Mouse (Mus musculus) olfactory bulb, adult 2 months (tissue): Measurements from ENCODE around the gene Exosc8. TPM values are rescaled to one million over a fixed set of nuclear protein-coding genes. Genes with fewer than 3 reads are reported as not detected.

Source experiments
- H3K27ac ChIP-seq: fragments of 200-500 bp; 2 replicates; pipeline ENCODE4 v1.5.1; 2012; ENCODE audit warnings: low read depth, low read length; ENCODE audit not compliant: insufficient read depth
- H3K4me1 ChIP-seq: fragments of 200-500 bp; 2 replicates; pipeline ENCODE4 v1.6.1; 2012; ENCODE audit warnings: low read length; ENCODE audit not compliant: control insufficient read depth, insufficient read depth
- H3K4me3 ChIP-seq: fragments of 200-500 bp; 2 replicates; pipeline ENCODE4 v1.5.1; 2012; ENCODE audit warnings: mild to moderate bottlenecking, low read depth, low read length, moderate library complexity; ENCODE audit not compliant: insufficient read depth
- CTCF ChIP-seq: fragments of 200-500 bp; IDR thresholded peaks from 2 replicates; pipeline ENCODE4 v1.5.1; 2012; ENCODE audit warnings: low read depth, mild to moderate bottlenecking, low read length, moderate library complexity; ENCODE audit not compliant: insufficient read depth
- POLR2A ChIP-seq: fragments of 200-500 bp; IDR thresholded peaks from 2 replicates; pipeline ENCODE4 v1.6.1; 2012; ENCODE audit warnings: mild to moderate bottlenecking, low read depth, low read length, moderate library complexity; ENCODE audit not compliant: insufficient read depth
- WGBS: fragments of 180-500 bp; shearing (Covaris S2); methylation state at CpG from one replicate; pipeline ENCODE4 v1.1.7; 2018; 5-methylcytosine and 5-hydroxymethylcytosine counted together
- polyA plus RNA-seq: library from polyadenylated mRNA; stranded (reverse); fragments of >200 nt; gene quantifications from 2 replicates; pipeline ENCODE4 v1.2.4, GENCODE M21; 2012; ENCODE audit warnings: low replicate concordance; ENCODE audit not compliant: missing spikeins, insufficient read depth, insufficient read length

Exosc8 gene
- polyA plus RNA-seq, 1 experiment, result not detected

DNA sequence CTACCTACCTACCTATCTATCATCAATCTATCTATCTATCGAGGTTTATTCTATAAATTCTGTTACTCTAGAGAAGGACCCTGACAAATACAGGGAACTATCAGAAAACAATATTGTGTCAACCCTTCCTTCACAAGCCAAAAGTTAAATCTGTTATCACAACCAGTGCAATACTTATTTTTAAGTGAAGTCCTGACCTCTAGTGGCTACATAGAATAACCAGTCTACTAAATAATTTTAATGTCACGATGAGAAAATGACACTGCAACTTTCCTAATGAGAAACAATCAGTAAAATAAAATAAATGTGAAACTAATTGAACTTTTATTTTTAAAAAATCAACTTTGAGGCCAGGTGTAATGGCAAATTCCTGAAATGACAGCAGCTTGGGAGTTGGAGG is 46.1 kb downstream of the Exosc8 start:
- Histone ChIP-seq H3K4me3 (no peak overlapping the region), H3K4me1 (peaks cover 3% of the 10 kb centered on the region), H3K27ac (no peak overlapping the region)
- TF ChIP-seq CTCF (no peak), POLR2A (no peak)
- WGBS, result 39% methylated on average over 2 of the region's 2 CpGs

DNA sequence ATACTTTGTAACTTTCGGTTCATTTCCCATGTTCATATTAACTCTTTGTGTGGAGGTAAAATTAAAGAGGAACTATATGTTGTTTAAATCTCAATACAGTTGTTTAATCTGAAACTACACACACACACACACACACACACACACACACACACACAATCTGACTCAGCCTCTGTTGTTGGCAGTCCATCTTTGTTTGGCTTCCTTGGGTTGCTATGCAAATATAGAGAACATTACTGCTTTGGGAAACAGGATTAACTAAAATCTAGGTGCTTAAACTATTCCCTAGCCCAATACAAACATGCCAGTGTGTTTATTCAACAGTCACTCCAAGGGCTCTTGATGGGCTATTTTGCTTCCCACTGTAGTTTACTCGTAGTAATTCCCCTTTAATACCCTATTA is 47.9 kb downstream of the Exosc8 start:
- Histone ChIP-seq H3K27ac (no peak overlapping the region), H3K4me3 (no peak overlapping the region), H3K4me1 (peaks cover 3% of the 10 kb centered on the region)
- WGBS, result 63% methylated on average over 2 of the region's 2 CpGs
- TF ChIP-seq CTCF (no peak), POLR2A (no peak)

DNA sequence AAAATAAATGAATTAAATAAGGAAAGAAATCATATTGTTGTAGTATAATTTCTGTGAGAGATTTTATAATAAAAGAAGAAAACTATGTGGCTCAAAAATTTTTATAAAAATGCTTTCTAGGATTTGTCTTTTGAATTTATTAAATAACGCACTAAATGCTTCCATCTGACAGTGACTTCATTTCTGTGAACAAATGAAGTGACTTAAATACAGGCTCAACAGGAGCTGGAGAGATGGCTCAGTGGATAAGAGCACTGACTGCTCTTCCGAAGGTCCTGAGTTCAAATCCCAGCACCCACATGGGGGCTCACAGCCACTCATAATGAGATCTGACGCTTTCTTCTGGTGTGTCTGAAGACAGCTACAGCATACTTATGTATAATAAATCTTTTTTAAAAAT is 50.0 kb downstream of the Exosc8 start:
- no peak overlapping the region for H3K27ac ChIP-seq
- no peak overlapping the region for H3K4me3 ChIP-seq
- no peak for TF ChIP-seq POLR2A
- WGBS, result 98% methylated on average over 3 of the region's 3 CpGs
- H3K4me1 ChIP-seq, result no peaks in the 10 kb centered on the region

DNA sequence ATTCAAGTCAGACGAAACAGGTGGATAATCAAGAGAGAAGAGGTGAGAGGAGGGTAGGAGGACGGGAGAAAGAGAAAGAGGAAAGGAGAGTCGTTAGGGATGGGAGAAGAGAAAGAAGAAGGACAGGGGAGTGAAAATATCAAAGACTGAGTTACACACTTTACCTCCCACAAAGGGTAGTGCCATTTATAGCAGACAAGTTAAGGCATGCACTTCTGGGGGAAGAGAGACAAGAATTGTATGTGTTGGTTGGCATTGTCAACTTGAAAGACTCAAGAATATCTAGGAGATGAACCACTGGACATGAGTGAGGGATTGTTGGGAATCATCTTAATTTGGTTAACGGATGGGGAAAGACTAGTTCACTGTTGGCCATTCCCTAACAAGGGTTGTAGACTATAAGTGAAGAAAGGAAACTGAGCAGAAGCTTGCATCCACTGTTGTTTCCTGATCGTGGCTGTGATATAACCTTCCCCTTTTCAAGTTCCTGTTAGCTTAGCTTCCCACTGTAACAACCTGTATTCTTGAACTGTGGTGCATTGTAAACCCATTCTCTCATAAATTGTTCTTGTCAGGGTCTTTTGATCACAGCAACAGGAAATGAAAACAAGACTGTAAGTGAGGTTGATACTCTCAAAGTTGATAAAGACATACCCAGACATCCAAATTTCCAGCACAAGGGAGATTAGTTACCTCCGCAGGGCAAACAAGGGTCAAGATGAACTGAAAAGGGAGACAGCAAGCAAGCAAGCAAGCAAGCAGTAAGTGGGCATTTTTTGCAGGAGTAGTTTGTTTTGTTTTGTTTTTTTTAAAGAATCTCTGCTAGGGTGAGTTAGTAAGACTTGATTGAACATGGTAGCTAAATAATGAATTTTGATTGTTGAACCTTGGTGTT is 53.6 kb downstream of the Exosc8 start:
- no peak overlapping the region for H3K4me3 ChIP-seq
- TF ChIP-seq CTCF (no peak), POLR2A (no peak)
- no peak overlapping the region for H3K27ac ChIP-seq
- WGBS, result 82% methylated on average over 6 of the region's 6 CpGs
- no peaks in the 10 kb centered on the region for H3K4me1 ChIP-seq

Other genes with a start within 250 kb of the Exosc8 start
- not detected in 2 replicates for gene Supt20, start 42.6 kb downstream of the Exosc8 start, polyA plus RNA-seq
- not detected in 2 replicates for gene Gm21958, start 21.0 kb downstream of the Exosc8 start, polyA plus RNA-seq
- not detected in 2 replicates for gene Alg5, start 146 bp upstream of the Exosc8 start, polyA plus RNA-seq
- not detected in 2 replicates for gene Smad9, start 20.2 kb upstream of the Exosc8 start, polyA plus RNA-seq
- gene Rfxap, start 72.4 kb upstream of the Exosc8 start, polyA plus RNA-seq, result not detected in 2 replicates
- gene Sertm1, start 180.5 kb upstream of the Exosc8 start, polyA plus RNA-seq, result not detected in 2 replicates